Mouse (Mus musculus) layer of hippocampus, postnatal 10 days (tissue): ENCODE results near the gene Gm21887. TPM values are rescaled to one million over a fixed set of nuclear protein-coding genes. Genes with fewer than 3 reads are reported as not detected.
"Not testable (repeated sequence)": the region's sequence is repeated elsewhere in the genome, so short reads cannot be mapped to it uniquely, and the experiment has no call there.

ENCODE experiments used
- DNase-seq, 2 experiments: peaks; one replicate each; pipeline ENCODE4 v3.0.0; 2021; ENCODE audit warnings: low spot score in 2 of 2
- long read RNA-seq: library from polyadenylated mRNA; stranded (forward); transcript quantifications from one replicate; pipeline ENCODE4 v2.0.0, GENCODE M21; 2023
- total RNA-seq, 2 experiments: library from RNA; stranded (reverse); gene quantifications; 2 replicates each; pipeline ENCODE4 v1.2.3; 2021

Gm21887 gene
- total RNA-seq = 100 to 1,000 TPM; 327 to 366 TPM
- long read RNA-seq, partial matches to known transcripts = 46 of 72 reads
- long read RNA-seq, other reads (novel, unspliced or antisense) = 26 of 72 reads

DNA sequence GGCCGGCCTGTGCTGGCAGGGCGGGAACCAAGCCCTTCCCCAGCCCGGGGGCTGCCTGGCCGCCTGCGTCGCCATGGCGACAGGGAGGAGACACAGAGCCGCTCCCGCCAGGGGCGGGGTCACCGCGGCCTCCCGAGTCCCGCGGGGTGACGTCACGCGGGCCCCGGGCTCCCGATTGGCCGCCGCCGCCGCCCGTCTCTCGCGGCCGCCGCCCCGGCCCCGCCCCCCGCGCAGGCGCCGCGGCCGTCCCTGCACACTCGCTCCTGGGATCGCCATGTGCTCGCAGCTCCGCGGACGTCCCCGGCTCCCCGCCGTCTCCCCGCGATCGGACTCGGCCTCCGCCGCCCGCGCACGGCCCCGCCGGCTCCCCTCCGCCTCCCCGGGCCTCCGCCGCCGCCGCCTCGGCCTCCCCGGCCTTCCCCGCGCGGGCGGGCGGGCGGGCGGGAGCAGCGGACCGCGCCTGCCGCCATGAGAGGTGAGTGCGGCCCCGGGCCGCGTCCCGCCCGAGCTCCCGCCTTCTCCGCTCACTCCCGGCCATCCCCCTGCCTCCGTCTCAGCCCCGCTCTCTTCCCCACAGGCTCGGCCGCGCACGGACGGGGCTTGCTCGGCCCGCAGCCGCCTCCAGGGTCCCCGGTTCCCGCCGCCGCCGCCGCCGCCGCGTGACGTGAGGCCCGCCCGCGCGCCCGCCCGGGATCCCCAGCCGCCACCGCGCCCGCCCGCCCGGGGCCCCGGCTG is at the start of gene Gm21887:
TSS of gene Gm21887 (plus strand) at position 644 of the 735 bp plus-strand sequence.
- peak; percentile 95 to 100 for DNase-seq

DNA sequence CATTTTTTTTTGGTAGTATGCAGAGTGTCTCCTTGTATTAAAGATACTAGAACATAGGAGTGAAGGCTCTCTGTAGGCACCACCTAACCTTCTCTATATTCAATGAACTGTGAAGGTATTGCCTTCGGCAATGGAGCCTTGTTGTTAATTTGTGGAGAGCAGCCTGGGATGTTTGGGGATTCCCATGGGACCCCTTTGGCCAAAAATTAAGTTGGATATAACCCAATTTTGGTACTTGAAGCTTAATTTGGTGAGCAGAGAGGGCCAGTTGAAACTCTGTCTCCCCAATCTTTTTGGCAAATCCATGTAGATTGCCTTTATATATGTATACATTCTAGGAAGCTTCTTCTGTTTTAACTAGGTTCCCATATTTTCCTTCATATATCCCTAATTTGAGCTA is 40.1 kb upstream of the Gm21887 start:
- no peak for DNase-seq

DNA sequence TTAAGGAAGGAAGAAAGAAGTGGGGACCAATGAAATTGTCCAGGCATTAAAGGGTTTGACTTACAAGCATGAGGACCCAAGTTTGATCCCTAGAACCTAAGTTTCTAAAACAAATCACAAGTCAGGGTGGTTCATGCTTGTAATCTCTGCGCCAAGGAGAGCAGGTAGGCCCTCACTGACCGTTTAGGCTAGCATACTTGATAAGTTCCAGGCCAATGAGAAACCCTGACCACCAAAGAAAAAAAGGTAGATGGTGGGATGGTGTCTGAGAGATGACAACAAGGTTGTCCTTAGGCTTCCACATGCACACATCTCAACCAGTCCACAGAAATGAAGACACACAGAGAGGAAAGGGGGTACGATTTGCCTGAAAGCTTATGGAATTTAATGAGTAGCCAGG is 39.7 kb upstream of the Gm21887 start:
- not testable (repeated sequence) for DNase-seq

DNA sequence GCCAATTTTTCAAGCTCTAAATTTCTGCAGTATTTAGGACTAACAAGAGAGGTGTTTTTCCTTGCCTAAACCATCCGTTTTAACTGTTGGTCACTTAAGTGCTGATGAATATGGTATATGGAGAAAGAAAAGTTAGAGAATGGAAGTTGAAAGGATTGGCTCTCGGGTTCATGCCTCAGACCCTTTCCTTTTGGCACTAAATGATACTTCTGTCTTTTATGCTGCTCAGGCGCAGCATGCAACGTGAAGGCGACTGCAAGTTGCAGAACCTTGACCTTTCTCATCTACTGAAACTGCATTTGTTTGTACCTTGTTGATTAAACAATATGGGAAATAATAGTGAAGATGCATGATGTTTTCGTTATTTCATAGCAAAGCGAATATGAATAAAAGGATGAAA is 38.9 kb upstream of the Gm21887 start:
- not testable (repeated sequence) for DNase-seq

DNA sequence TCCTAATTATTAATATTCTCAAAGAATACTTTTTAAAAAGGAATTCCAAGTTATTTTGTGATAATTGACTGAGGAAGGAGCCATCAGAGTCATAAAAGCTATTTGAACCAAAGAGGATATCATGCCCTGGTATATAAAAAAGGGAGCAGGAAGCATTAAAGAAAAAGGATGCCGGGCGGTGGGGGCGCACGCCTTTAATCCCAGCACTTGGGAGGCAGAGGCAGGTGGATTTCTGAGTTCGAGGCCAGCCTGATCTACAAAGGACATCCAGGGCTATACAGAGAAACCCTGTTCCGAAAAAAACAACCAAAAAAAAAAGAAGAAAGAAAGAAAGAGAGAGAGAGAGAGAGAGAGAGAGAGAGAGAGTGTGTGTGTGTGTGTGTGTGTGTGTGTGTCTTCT is 37.9 kb upstream of the Gm21887 start:
- DNase-seq = not testable (repeated sequence)

DNA sequence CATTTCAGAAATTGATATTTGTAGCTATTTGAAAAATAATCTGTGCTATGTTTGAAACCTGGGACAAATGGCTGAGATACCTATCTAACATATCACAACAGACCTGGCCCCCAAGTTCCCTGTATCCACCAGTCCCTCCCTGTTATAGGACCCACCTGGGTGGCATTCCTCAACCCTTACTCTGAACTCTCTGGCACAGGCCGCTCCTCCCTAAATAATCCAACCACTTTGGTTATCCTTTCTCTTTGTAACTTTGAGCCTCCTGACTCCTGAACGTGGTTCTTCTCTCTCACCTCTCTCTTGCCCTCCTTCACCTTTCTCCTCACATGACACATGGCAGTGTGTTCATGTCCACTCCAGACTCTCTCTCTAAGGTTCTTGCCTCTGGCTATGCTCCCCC is 37.3 kb upstream of the Gm21887 start:
- not testable (repeated sequence) for DNase-seq

DNA sequence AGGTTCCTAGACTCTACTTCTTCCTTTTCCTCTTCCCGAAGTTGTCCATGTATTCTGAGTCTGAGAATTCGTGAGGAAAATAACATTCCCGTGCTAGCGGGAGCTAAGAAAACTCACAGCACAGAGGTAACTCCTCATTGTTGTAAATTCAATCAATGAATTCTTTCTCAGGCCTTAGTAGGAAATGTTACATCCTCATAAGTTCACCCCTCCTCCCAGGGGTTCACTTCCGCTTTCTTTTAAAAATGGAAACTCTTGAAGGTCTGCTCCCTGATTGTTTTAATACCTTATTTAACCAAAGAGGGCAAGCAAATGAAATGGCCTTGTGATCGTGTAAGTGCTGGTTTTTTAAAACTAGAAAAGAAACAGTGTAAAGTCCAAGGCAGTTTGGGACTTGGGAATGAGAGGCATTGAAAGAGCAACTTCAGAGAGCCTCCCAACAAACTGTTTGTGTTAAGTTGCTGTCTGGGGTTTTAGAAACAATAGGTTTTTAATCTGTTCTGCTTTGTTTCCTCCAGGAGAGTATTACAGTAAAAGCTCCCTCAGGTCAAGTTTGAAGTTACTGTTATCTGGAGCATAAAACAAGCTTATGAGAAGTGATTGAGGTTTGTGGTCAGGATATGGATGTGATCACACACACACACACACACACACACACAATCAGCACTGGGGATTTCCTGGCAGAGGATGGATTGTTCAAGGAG is 36.5 kb upstream of the Gm21887 start:
- not testable (repeated sequence) for DNase-seq

DNA sequence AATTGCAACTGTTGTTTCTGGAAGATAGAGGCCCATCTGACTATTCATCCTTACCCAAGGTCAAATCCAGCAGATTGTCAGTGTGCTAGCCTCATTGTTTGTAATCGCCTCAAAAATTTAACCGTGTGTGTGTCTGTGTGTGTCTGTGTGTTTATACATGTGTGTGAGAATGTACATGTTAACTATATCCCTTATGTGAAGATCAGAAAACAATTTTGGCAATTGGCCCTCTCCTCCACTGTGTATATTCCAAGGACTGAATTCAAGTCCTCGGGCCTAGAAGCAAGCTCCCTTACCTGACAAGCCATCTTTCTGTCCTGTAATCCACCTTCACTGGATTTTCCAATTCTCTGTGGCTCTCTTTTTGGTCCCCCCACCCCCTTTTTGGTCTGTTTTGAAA is 35.7 kb upstream of the Gm21887 start:
- DNase-seq = not testable (repeated sequence)

DNA sequence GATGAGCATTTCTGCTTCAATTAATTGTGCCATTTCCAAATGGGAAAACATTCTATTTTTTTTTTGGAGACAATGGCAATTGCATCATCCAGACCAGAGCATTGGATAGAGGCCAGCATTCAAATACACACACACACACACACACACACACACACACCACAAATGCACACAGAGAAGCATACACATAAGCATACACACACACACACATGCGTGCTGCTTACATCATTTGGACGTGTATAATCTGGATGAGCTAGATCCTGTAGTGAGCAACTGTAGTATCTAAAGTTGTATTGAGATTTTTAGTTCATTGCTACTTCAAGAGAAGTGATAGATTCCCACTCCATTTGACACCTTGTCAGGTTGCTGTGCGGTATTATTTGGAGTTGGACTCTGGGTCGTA is 35.0 kb upstream of the Gm21887 start:
- DNase-seq = peak in 1 of 2 experiments; percentile 6

DNA sequence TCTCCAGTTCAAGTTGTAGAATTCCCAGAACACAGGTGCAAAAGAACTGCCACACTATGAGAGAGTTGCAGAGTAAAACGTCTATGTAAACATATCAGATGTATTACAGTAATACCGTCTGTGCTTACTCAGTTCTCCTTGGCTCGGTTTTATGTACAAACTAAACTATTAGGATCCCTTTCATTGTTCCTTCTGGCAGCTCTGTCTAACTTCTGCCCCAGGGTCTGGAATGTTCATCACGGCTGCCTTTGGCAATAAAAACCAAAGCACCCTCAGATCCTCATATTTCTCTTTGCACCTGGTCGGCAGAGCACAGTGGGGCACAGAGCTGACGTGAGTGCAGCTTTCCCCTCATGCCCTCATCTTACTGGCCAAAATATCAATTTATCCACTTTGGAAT is 34.5 kb upstream of the Gm21887 start:
- peak in 1 of 2 experiments; percentile 25 for DNase-seq

DNA sequence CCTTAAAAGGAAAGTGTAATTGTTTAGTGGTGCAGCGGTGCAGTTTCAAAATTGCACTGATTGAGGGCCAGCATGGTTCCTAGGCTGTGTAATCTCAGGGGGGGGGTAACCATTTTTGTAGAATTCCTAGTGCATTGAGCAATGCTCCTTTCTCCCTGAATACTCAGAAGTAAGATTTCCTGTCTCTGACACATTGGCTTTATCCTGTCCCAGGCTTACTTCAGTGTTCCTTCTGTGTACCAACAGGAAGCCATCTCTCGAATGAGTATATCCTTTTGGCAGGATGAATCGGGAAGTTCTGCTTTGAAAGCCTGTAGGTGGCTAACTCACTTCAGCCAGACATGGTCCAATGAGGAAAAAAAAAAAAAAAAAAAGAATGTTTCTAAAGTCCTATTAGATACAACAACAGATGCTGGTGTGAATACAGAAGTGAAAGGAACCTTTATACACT is 33.8 kb upstream of the Gm21887 start:
- DNase-seq = peak in 1 of 2 experiments; percentile 27

DNA sequence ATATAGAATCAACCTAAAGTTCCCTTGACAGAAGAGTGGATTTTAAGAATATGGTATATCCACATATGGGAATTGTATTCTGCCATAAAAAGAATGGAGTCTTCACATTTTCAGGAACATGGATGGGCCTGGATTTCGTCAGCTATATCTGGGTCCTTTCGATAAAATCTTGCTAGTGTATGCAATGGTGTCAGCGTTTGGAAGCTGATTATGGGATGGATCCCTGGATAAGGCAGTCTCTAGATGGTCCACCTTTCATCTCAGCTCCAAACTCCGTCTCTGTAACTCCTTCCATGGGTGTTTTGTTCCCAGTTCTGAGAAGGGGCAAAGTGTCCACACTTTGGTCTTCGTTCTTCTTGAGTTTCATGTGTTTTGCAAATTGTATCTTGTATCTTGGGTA is 33.1 kb upstream of the Gm21887 start:
- peak in 1 of 2 experiments; percentile 10 for DNase-seq

DNA sequence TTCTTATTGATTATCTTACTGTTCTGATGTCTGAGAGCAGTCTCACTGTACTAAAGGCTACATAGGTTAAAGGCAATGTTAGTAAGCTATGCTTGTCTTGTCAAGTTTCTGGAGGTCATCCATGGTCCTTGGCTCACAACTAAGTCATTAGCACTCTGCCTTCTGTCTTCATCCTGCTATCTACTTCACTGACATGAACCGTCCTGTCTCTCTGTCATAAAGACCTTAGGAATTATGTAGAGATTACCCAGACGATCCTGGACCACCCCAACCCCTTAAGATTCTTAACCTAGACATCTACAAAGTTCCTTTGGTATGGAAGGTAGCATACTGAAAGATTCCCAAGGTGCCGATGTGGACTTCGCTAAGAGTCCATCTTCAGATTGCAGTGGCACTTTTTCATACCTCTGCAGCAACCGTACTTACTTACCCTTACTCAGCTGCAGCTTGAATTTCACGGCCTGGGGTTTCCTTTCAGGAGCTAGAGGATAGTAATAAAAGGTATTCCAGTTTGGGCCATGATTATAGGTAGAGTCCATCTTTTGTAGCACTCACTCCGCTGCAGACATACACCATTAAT is 31.5 kb upstream of the Gm21887 start:
- DNase-seq = peak; percentile 11 to 41

DNA sequence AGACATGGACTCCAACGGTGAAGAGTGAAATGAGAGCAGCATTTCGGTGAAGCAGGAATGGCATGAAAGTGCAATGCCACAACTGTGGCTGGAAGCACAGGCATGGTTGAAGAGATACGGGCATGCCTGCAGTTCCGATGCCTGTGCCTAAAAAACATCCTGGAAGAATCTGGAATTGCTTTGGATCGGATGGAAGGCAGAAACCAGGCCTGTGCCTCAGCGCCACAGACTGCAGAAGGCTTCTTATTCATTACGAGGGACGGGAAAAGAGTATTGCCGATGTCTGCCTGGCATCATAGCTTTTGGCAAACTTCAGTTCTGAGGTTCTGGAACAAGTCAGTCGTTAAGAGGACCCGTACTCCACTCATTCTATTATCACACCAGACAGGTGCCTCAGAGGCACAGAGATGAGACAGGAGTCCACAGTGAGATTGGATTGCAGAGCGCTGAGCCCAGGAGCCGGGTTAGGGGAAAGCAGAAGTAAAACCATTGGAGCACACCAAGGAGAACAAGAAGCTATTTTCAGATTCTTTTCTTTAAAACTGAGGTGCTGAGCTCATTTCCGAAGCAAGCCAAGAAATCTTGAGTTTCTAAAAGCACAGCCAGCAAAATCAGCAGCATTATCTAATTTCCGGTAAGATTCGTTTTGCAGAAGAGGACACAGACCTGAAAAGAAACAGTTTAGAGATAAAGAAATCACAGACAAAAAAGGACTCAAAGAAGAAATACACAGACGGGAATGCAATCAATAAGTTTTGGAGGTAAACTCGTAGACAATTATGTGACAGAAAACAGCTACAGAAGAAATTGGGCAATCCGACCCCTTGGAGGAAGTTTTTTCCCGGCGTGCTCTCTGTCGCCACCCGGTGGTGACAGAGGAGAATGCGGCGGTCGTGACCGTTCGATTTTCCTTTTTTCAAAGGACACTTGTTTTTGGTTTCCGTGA is 30.8 kb upstream of the Gm21887 start:
- DNase-seq = peak; percentile 93 to 94

DNA sequence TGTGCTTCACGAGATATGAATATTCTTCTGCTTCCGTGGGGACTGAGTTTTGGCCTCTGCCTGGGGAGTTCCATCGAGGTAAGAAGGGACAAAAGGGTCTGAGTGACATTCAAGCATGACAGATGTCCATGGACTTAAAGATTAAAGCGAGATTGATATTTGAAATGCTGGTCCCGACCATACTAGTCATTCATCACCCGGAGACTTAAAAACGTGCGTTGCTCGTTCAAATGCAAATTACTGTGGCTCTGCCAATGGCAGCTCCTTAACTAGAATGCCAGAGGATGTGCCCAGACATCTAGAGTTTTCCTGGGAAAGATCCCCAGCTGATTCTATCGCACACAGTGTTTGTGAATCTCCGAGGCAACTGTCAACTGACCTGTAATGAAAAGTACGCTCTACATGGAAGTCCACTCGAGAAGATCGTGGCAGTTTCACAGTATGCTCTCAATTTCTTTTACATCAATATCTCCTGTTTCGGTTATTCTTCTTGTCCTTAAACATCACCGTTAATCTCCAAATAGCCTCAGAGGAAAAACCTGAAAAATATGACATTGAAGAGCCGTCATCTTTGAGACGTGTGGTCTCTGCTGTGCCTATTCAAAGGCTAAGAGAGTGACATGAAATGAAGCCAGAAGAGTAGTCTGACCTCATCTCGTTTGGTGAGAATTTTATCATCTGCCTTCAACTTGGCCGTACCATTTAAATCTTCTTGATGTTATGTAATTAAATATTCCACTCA is 29.8 kb upstream of the Gm21887 start:
- DNase-seq = peak in 1 of 2 experiments; percentile 64

DNA sequence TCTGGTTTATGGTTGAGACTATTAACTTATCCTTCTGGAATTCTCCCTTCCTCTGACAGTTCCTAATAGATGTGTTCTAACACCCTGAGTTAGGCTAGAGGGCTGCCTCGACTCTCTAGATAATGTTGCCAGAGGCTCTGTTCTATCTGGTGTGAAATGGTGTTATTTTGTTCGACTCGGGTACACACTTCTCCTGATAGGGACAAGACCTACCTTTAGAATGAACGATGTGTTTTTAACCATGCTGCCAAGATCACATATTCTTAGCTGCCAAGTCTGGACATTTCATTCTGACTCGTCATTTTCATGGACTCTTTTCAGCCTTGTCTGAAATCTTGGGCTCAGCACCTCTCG is 29.3 kb upstream of the Gm21887 start:
- not testable (repeated sequence) for DNase-seq

DNA sequence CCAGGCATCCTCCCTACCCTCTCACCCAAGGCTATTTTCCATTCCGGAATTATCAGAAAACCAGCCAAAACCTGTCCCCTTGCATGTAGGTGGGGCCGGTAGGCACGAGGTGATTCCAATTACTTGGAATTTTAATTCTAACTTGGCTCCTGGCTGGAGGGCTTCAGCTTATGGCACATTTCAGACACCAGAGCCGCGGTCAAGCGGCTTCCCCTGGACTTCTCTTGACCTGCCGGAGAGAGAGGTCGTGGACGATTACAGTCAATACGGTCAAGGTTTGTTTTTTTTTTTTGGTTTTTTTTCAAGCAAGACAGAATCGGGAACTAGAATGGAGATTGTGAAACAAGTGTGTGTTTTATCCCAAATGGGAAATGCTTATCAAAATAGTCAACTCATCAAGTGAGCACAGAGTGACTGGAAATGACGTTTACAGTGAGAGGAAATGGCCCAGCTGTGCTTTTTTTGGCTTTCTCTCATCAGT is 28.6 kb upstream of the Gm21887 start:
- no peak for DNase-seq

DNA sequence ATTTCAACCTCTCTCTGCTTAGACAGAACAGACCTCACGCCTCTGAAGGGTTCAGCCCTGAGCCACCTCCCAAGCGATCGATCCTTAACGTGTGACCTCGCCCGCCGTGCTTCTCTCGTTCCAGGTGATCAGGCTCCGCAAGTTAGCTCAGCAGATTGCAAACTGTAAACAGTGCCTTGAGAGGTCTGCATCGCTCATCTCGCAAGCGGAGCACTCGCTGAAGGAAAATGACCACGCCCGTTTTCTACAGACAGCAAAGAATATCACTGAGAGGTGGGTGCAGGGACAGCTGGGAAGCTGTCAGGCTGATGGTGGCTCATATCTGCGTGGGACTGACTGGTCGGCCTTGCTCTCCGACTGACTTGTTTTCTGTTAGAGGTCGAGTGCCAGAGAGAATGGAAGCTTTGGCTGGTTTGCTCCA is 27.7 kb upstream of the Gm21887 start:
- DNase-seq = peak; percentile 41 to 49

DNA sequence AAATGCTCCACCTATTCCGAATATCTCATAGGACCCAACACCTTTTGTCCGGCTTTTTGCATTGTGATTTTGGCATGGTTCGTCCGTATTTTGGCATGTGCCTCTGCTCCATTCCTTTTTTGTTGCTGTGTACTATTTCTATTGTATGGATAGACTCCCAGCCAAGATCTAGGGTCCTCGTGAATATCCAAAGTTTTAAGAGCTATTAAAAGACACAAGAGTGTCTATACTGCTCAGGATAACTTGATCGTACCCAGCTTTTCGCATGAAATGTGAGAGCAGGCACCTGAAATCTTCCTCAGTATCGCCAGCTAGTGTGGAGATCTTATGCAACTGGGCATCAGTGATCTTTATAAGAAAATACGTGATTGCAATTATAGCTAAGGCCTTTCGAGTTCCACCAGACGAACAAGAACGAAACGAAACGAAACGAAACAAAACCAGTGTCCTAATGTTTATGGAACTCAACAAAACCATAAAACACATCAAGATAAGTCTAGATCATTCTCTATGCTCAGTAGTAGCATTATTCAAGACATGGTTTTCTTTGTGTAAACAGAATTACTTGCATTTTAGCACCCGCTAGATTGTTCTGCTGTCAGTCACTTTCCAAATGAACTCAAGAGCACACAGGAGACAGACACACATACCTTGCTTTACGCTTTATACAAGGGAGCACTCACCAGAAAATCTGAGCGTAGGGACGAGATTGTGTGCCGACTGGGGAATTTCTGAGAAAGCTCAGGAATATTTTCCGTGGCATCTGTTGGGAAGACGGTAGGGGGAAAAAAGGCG is 26.7 kb upstream of the Gm21887 start:
- peak; percentile 12 to 30 for DNase-seq
